Mouse (Mus musculus): ENCODE measurements around the gene Gabbr2. TPM values are rescaled to one million over a fixed set of nuclear protein-coding genes. Genes with fewer than 3 reads are reported as not detected.

Gene Gabbr2
- total and polyA plus RNA-seq, 2 experiments from 2014 or later: 17.7 to 98.9 TPM

DNA sequence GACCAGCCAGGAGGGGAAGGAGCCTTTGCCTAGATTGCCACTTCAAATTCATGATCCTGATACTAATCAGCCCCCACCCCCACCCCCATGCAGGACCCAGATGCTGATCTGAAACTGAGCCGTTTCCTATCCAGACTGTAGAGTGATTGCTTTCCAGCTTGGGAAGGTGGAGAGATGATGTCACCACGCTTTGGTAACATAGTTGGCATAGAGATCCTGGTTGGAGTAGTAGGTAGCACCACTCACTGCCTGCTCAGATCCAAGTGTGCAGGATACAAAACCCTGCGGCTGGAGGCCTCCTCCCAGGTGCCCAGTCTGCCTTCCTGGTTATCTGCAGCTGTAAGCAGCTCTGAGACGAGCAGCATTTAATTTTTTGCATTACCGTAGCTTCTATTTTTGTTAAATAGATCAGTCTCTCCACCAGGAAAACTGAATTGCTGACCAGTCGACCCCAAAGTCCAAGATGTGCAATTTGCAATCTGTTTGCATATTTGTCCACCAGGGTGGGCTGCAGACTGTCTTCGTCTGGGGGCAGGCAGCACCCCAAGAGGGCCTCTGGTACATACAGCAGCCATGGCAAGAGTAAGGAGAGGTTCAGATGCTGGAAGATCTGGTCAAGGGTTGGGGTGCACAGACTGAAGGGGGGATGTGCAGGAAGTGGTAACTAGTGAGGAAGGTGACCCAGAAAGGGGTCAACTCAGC, 233.2 kb downstream of the Gabbr2 start:
- Histone ChIP-seq H3K36me3 (ENCODE audit: insufficient read depth, low read length) (no peaks in the 10 kb centered on the region), H3K9ac (replicated peaks; ENCODE audit: low read length) (no peak overlapping the region), H3K27me3 (ENCODE audit: insufficient read depth, low read length) (no peaks in the 10 kb centered on the region), H3K9me3 (ENCODE audit: low read length) (no peaks in the 10 kb centered on the region), H3K4me2 (ENCODE audit: low read depth, low read length) (no peak overlapping the region), H3K4me1 (ENCODE audit: insufficient read depth, low read length) (no peaks in the 10 kb centered on the region), H3K27ac (no peak overlapping the region), H3K4me3 (ENCODE audit: low read length) (no peak overlapping the region)
- DNase-seq (ENCODE audit: low spot score): no peak
- ATAC-seq: peak; percentile 39; the same call in 1 of the 2 replicates
- WGBS: 58% methylated on average over 7 of the region's 7 CpGs
- TF ChIP-seq CTCF (IDR thresholded peaks at IDR 0.05; ENCODE audit: low read depth): peak; percentile 50

DNA sequence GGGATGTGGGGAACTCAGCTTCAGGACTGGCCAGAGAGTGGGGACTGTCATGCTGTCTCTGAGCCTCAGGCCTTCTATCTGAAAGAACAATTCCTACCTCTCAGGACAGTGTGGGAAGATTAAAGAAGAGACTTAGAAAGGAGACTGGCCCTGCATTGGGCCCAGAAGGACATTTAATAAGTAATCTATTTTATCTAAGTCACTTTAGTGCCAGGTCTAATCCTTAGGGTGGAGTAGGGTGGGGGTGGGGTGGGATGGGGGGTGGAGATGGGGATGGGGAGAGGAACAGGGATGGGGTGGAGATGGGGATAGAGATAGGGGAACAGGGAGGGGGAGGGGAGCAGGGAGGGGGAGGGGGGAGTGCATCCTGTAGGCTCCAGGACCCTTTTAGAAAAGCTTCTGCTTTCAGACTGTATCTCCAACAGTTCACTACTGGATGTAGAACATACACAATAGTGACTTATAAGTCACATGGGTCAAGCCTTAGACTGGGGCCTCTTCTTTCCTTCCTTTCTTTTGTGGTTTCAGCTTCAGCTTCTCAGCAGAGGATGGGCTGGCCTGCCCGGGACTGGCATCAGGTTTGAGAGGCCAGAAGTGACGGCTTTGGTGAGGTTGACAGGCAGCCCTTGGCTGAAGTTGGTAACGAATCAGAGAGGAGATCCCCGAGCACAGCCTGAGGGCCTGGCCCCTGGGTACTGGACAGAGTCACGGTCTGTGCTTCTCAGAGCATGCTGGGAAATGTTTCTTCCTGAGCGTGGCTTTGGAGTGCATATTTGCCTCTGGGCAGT, 237.1 kb downstream of the Gabbr2 start:
- Histone ChIP-seq H3K27me3 (ENCODE audit: insufficient read depth, low read length) (no peaks in the 10 kb centered on the region), H3K4me1 (ENCODE audit: insufficient read depth, low read length) (no peaks in the 10 kb centered on the region), H3K9ac (replicated peaks; ENCODE audit: low read length) (no peak overlapping the region), H3K4me3 (ENCODE audit: low read length) (no peak overlapping the region), H3K9me3 (ENCODE audit: low read length) (no peaks in the 10 kb centered on the region), H3K36me3 (ENCODE audit: insufficient read depth, low read length) (no peaks in the 10 kb centered on the region), H3K4me2 (ENCODE audit: low read depth, low read length) (no peak overlapping the region), H3K27ac (no peak overlapping the region)
- WGBS: 41% methylated on average over 6 of the region's 6 CpGs
- DNase-seq (ENCODE audit: low spot score) (no peak), ATAC-seq (no peak)
- no peak for TF ChIP-seq CTCF (IDR thresholded peaks at IDR 0.05; ENCODE audit: low read depth)

DNA sequence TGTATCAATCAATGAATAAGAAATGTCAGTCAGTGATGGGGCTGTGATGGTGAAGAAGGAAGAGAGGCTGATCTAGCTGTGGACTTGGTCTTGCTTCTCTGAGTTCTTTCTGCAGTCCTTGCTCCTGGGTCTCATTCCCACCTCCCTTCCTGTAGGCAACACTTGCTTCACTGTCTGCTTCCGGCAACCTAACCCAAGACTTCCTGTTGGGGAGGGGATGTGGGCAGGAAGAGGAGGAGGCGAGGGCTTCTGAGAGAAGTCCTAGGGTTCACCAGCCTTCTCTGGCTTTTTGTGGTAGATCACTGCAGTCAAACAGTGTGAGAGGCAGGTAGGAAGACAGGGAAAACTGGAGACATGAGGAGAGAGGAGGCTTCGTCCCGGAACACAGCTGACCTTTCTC, 239.4 kb downstream of the Gabbr2 start:
- no peak for DNase-seq (ENCODE audit: low spot score)
- Histone ChIP-seq H3K4me1 (ENCODE audit: insufficient read depth, low read length) (0 out of 2 replicates have a peak, but pooled peaks cover 3% of the 10 kb centered on the region), H3K4me3 (ENCODE audit: low read length) (no peak overlapping the region), H3K27me3 (ENCODE audit: insufficient read depth, low read length) (no peaks in the 10 kb centered on the region), H3K27ac (no peak overlapping the region), H3K4me2 (ENCODE audit: low read depth, low read length) (no peak overlapping the region), H3K9ac (replicated peaks; ENCODE audit: low read length) (no peak overlapping the region), H3K36me3 (ENCODE audit: insufficient read depth, low read length) (no peaks in the 10 kb centered on the region), H3K9me3 (ENCODE audit: low read length) (no peaks in the 10 kb centered on the region)
- WGBS: 86% methylated on average over 4 of the region's 4 CpGs
- TF ChIP-seq CTCF (IDR thresholded peaks at IDR 0.05; ENCODE audit: low read depth): no peak
- no peak for ATAC-seq

DNA sequence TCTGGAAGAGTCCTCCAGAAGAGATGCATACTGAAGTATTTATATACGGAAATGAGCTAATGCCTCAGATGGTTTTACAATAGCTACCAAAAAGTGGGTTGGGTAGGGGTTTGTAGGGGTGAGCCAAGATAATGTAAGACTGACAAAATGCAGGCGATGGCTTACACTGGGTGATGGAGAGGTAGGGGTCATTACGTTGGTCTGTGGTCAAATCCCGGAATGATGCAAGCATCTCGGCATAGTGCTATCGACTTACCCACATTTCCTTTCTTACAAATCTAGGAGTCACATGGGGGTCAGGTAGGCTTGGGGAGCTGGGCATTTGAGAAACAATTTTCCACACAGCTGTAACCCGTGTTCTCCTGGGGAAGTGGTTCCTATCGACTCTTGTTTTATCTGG, 242.7 kb downstream of the Gabbr2 start:
- Histone ChIP-seq H3K27ac (no peak overlapping the region), H3K36me3 (ENCODE audit: insufficient read depth, low read length) (no peaks in the 10 kb centered on the region), H3K27me3 (ENCODE audit: insufficient read depth, low read length) (no peaks in the 10 kb centered on the region), H3K4me1 (ENCODE audit: insufficient read depth, low read length) (peaks cover 12% of the 10 kb centered on the region; the same call in 1 of the 2 replicates), H3K9me3 (ENCODE audit: low read length) (no peaks in the 10 kb centered on the region), H3K4me2 (ENCODE audit: low read depth, low read length) (no peak overlapping the region), H3K4me3 (ENCODE audit: low read length) (no peak overlapping the region), H3K9ac (replicated peaks; ENCODE audit: low read length) (no peak overlapping the region)
- 83% methylated on average over 8 of the region's 8 CpGs for WGBS
- DNase-seq (ENCODE audit: low spot score) (no peak), ATAC-seq (no peak)
- no peak for TF ChIP-seq CTCF (IDR thresholded peaks at IDR 0.05; ENCODE audit: low read depth)

DNA sequence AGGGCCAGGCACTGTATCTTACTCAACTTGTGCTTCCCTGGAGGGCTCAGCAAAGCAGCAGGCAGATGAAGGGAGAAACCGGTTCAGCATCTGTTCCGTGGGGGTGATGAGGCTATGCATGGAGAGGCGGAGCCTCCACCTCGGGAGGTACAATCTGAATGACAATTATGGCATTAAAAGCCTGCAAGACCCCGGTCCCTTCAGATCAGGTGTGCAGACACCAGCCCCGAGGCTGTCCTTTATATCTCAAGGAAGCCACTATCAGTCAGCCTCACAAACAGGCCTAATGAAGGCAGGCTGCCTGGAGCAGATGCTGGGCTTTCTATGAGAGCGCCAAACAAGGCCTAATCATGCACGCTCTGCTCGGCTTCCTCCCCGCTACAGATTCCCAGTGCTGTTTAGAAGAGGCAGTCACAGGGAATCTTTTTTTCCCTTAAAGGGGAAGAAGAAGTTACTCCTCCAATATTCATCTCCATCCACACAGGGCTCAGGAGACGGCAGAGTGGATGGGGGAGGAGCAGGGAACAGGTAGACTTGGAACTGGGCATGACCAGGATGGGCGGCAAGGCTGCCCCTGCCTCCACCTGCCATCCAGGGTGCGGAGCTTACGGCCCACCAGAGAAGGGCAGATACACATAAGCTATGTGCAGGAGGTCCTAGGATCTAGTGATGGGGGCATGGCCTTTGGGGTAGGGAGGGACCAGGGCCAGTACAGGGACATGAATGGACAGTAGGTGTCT, 244.5 kb downstream of the Gabbr2 start:
- peak; percentile 58 for DNase-seq (ENCODE audit: low spot score)
- no peak overlapping the region for H3K4me2 ChIP-seq (ENCODE audit: low read depth, low read length)
- peaks cover 12% of the 10 kb centered on the region; the same call in 1 of the 2 replicates for H3K4me1 ChIP-seq (ENCODE audit: insufficient read depth, low read length)
- H3K27ac ChIP-seq: peak overlapping the region; percentile 52; the same call in 1 of the 2 replicates
- H3K36me3 ChIP-seq (ENCODE audit: insufficient read depth, low read length): no peaks in the 10 kb centered on the region
- H3K27me3 ChIP-seq (ENCODE audit: insufficient read depth, low read length): no peaks in the 10 kb centered on the region
- ATAC-seq: peak; percentile 51; the same call in 1 of the 2 replicates
- H3K4me3 ChIP-seq (ENCODE audit: low read length): no peak overlapping the region
- H3K9ac ChIP-seq (replicated peaks; ENCODE audit: low read length): no peak overlapping the region
- no peaks in the 10 kb centered on the region for H3K9me3 ChIP-seq (ENCODE audit: low read length)
- TF ChIP-seq CTCF (IDR thresholded peaks at IDR 0.05; ENCODE audit: low read depth): no peak
- 34% methylated on average over 14 of the region's 14 CpGs for WGBS

DNA sequence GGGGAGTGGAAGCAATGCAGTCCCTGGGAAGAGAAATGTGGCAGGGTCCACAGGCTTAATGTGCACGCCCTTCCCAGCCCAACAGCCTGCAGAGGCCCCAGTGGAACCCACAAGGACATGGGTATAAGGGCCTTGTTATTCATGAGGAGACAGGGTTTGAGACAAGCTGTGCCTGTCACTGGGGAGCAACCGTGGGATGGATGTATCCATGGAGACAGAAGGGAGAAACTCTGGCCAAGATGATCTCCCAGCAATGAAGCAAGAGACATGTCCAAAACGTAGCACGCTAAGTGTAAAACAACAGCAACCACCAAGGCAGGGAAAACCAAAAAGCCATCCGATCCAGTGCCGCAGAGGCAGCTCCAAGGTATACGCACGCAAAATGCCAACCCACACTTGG, 246.1 kb downstream of the Gabbr2 start:
- ATAC-seq (no peak), DNase-seq (ENCODE audit: low spot score) (no peak)
- Histone ChIP-seq H3K9ac (replicated peaks; ENCODE audit: low read length) (no peak overlapping the region), H3K27me3 (ENCODE audit: insufficient read depth, low read length) (no peaks in the 10 kb centered on the region), H3K27ac (no peak overlapping the region), H3K4me2 (ENCODE audit: low read depth, low read length) (no peak overlapping the region), H3K36me3 (ENCODE audit: insufficient read depth, low read length) (no peaks in the 10 kb centered on the region), H3K4me1 (ENCODE audit: insufficient read depth, low read length) (peaks cover 12% of the 10 kb centered on the region; the same call in 1 of the 2 replicates), H3K9me3 (ENCODE audit: low read length) (no peaks in the 10 kb centered on the region), H3K4me3 (ENCODE audit: low read length) (no peak overlapping the region)
- TF ChIP-seq CTCF (IDR thresholded peaks at IDR 0.05; ENCODE audit: low read depth): no peak
- 68% methylated on average over 8 of the region's 8 CpGs for WGBS
